Mouse (Mus musculus): ENCODE data around the gene Mfrp.

GRCm38 (mm10) chr9:44058606-44059005 is 42.9 kb upstream of the Mfrp start:
- TF ChIP-seq POLR2A (IDR thresholded peaks at IDR 0.05; ENCODE audit: low read depth, low read length), result no peak
- TF ChIP-seq CTCF (conservative IDR thresholded peaks at IDR 0.05; ENCODE audit: insufficient read depth, insufficient read length, low read depth, low read length), result no peak

Measured in kidney, adult 2 months (tissue).